Mouse (Mus musculus) right cerebral cortex, postnatal 10 days (tissue): Measurements from ENCODE around the gene Dip2b.
A peak's percentile ranks its signal among the peaks of the same experiment; 100 is the strongest.

ENCODE experiments used
- DNase-seq, 2 experiments: peaks; one replicate each; pipeline ENCODE4 v3.0.0; 2021; ENCODE audit warnings: low spot score in 2 of 2

The Dip2b gene

GRCm38 (mm10) chr15:100038470-100038971, at the start of gene Dip2b:
Dip2b (plus strand) TSS chr15:100038664.
- DNase-seq: peak; percentile 95 to 97

- no peak for DNase-seq
Observed at GRCm38 (mm10) chr15:99993100-99993499, 45.4 kb upstream of the Dip2b start.

GRCm38 (mm10) chr15:99997114-99997804, 41.2 kb upstream of the Dip2b start:
- no peak for DNase-seq

GRCm38 (mm10) chr15:99999390-99999789, 39.1 kb upstream of the Dip2b start:
- DNase-seq: no peak

- no peak for DNase-seq
Observed at GRCm38 (mm10) chr15:100004677-100005273, 33.7 kb upstream of the Dip2b start.

- DNase-seq: no peak
Observed at GRCm38 (mm10) chr15:100006180-100006579, 32.3 kb upstream of the Dip2b start.

GRCm38 (mm10) chr15:100018280-100018899, 20.1 kb upstream of the Dip2b start:
- no peak for DNase-seq

- no peak for DNase-seq
Observed at GRCm38 (mm10) chr15:100021175-100021574, 17.3 kb upstream of the Dip2b start.

GRCm38 (mm10) chr15:100022923-100023322, 15.5 kb upstream of the Dip2b start:
- peak; percentile 62 to 65 for DNase-seq

GRCm38 (mm10) chr15:100025076-100025834, 13.2 kb upstream of the Dip2b start:
- DNase-seq: peak; percentile 33 to 50

GRCm38 (mm10) chr15:100028133-100028532, 10.3 kb upstream of the Dip2b start:
- no peak for DNase-seq

- DNase-seq: peak; percentile 55 to 75
Observed at GRCm38 (mm10) chr15:100029497-100029896, 9.0 kb upstream of the Dip2b start.

GRCm38 (mm10) chr15:100029900-100030299, 8.6 kb upstream of the Dip2b start:
- no peak for DNase-seq

- DNase-seq: no peak
Observed at GRCm38 (mm10) chr15:100032546-100032945, 5.9 kb upstream of the Dip2b start.

- peak; percentile 63 for DNase-seq
Observed at GRCm38 (mm10) chr15:100039001-100039701, 687 bp downstream of the Dip2b start.

GRCm38 (mm10) chr15:100040541-100041266, 2.2 kb downstream of the Dip2b start:
- peak; percentile 43 to 51 for DNase-seq

- no peak for DNase-seq
Observed at GRCm38 (mm10) chr15:100041267-100042047, 3.0 kb downstream of the Dip2b start.

- DNase-seq: no peak
Observed at GRCm38 (mm10) chr15:100042048-100042400, 3.6 kb downstream of the Dip2b start.

- DNase-seq: no peak
Observed at GRCm38 (mm10) chr15:100045576-100045975, 7.1 kb downstream of the Dip2b start.

GRCm38 (mm10) chr15:100049496-100050087, 11.1 kb downstream of the Dip2b start:
- no peak for DNase-seq
